Comparison of ENCODE assay signal across 10 mouse cellular contexts in genomic region chr13:3590789-3591188, GRCm38 (mm10). TPM values are rescaled to one million over a fixed set of nuclear protein-coding genes. Genes with fewer than 3 reads are reported as not detected.
DNase-seq lines count a peak whose midpoint lies in the region; ATAC-seq and TF ChIP-seq lines count a peak whose summit lies in the region.
"Had no signal": no experiment of that assay in that cellular context is flagged by ENCODE, and none has a peak within 500 bp of the region (broad histone marks: within the 10 kb centered on the region; RNA-seq: fewer than 3 reads in every experiment).

No protein-coding gene starts in this region.

- no peaks in the 10 kb centered on the region for H3K9me3 ChIP-seq in MEL (replicated peaks; ENCODE audit: insufficient read depth, low read length)

- H3K4me3 ChIP-seq in left cerebral cortex, adult 2 months = no peak overlapping the region
- no peak overlapping the region for H3K4me3 ChIP-seq in MEL (ENCODE audit: control insufficient read depth in 1 of 2, insufficient read depth in 1 of 2, low read depth in 2 of 2, low read length in 2 of 2)
- H3K4me3 ChIP-seq: erythroblast, embryonic 14.5 days had no signal

- no peak for TF ChIP-seq RAD21 in MEL (IDR thresholded peaks at IDR 0.05; ENCODE audit: low read depth, low read length)

- peak; percentile 47 for ATAC-seq in CD4-positive, CD25-positive, alpha-beta regulatory T cell, adult 4 months
- peak; percentile 48 for ATAC-seq in inflammation-experienced regulatory T-cells, adult 6 months

- TF ChIP-seq EP300 in MEL (IDR thresholded peaks at IDR 0.05; ENCODE audit: low read depth in 1 of 2, low read length in 2 of 2) = no peak

- no peak overlapping the region for H3K27ac ChIP-seq in left cerebral cortex, adult 2 months
- no peak overlapping the region for H3K27ac ChIP-seq in MEL (ENCODE audit: control insufficient read depth, low read depth, low read length)

- no peaks in the 10 kb centered on the region for H3K27me3 ChIP-seq in MEL (ENCODE audit: control insufficient read depth in 1 of 2, insufficient read depth in 2 of 2, low read length in 2 of 2)

- no peaks in the 10 kb centered on the region for H3K79me2 ChIP-seq in MEL (ENCODE audit: control insufficient read depth, insufficient read depth, low read length, poor library complexity)

- TF ChIP-seq POLR2A in MEL (IDR thresholded peaks at IDR 0.05; ENCODE audit: control insufficient read depth in 1 of 2, insufficient read depth in 1 of 2, low read depth in 1 of 2, low read length in 2 of 2, poor library complexity in 1 of 2) = no peak

- intact Hi-C loops in left cerebral cortex, adult 2 months (cut with DNase I) = loop anchor here (5.0 kb wide), 1 partner anchor 38 kb away; no protein-coding TSS in a partner anchor

- DNase-seq in left cerebral cortex, adult 2 months (ENCODE audit: extremely low spot score in 1 of 2, low spot score in 2 of 2) = no peak
- no peak for DNase-seq in left cerebral cortex, adult 8-10 months (ENCODE audit: low spot score in 2 of 2)
- peak; percentile 29 for DNase-seq in MEL (ENCODE audit: low read depth, low spot score)
- DNase-seq in testis, postnatal 10 days (ENCODE audit: low spot score) = no peak
- no peak for DNase-seq in kidney, postnatal 4 days
- DNase-seq: adrenal gland, adult 8-10 months; gastrocnemius, postnatal 10 days had no signal

- TF ChIP-seq CTCF in left cerebral cortex, adult 2 months (IDR thresholded peaks at IDR 0.05) = peak; percentile 49
- TF ChIP-seq CTCF in MEL (IDR thresholded peaks at IDR 0.05 in 2 of 3, conservative IDR thresholded peaks at IDR 0.05 in 1 of 3; ENCODE audit: control insufficient read depth in 1 of 3, insufficient read depth in 1 of 3, low read depth in 2 of 3, low read length in 3 of 3, poor library complexity in 1 of 3, severe bottlenecking in 1 of 3) = peak in 2 of 3 experiments; percentile 20 to 28; a peak in 3 of 6 replicates

- H3K36me3 ChIP-seq in MEL (ENCODE audit: control insufficient read depth in 1 of 2, insufficient read depth in 2 of 2, low read length in 2 of 2) = peaks cover 0 to 48% of the 10 kb centered on the region in 2 experiments

- no peak overlapping the region for H3K9ac ChIP-seq in MEL (ENCODE audit: control insufficient read depth, low read depth, low read length, poor library complexity, severe bottlenecking)

- no peaks in the 10 kb centered on the region for H3K4me1 ChIP-seq in MEL (ENCODE audit: control insufficient read depth in 1 of 2, insufficient read depth in 2 of 2, low read length in 2 of 2)

TF ChIP-seq in MEL, 35 proteins besides CTCF, POLR2A, EP300 and RAD21:
- TF ChIP-seq SMC3 (IDR thresholded peaks at IDR 0.05; ENCODE audit: low read depth, low read length) (peak; percentile 39), USF1 (IDR thresholded peaks at IDR 0.05; ENCODE audit: low read depth, low read length) (no peak)

RNA-seq across cellular contexts. Expression of gene Fam208b, which starts 20.1 kb away (rescaled TPM):
- 10 to 100 TPM; 28.5 to 28.7 TPM for total RNA-seq in left cerebral cortex, adult 2 months (2021)
- total RNA-seq in left cerebral cortex, adult 8-10 months (2022) = 10 to 100 TPM; 24.8 to 28.9 (median 25.6) TPM
- polyA plus RNA-seq in CD4-positive, CD25-positive, alpha-beta regulatory T cell, adult 4 months (2017; shearing (Covaris generic)) = 10 to 100 TPM; 32.0 to 33.3 TPM
- total RNA-seq in MEL (2012; rRNA removed) = 18.8 and 23.5 TPM in 2 replicates
- polyA plus RNA-seq in MEL (2012; ENCODE audit: insufficient read depth in 1 of 2, insufficient read length in 2 of 2, low read depth in 1 of 2, low replicate concordance in 2 of 2, missing spikeins in 1 of 2) = 100 to 1,000 TPM in 1 of 2 experiments, 10 to 100 TPM in 1; 28.3 to 183 TPM
- 10 to 100 TPM; 14.9 to 29.4 (median 24.8) TPM for polyA plus RNA-seq in inflammation-experienced regulatory T-cells, adult 6 months (2017; shearing (Covaris generic))

RNA-seq across cellular contexts. Expression of gene Asb13, which starts 43.0 kb away (rescaled TPM):
- total RNA-seq in left cerebral cortex, adult 2 months (2021) = 10 to 100 TPM; 44.3 to 54.3 TPM
- 10 to 100 TPM; 41.9 to 50.4 (median 47.5) TPM for total RNA-seq in left cerebral cortex, adult 8-10 months (2022)
- 10 to 100 TPM; 24.9 to 35.4 TPM for polyA plus RNA-seq in CD4-positive, CD25-positive, alpha-beta regulatory T cell, adult 4 months (2017; shearing (Covaris generic))
- total RNA-seq in MEL (2012; rRNA removed) = 1.7 and 2.6 TPM in 2 replicates
- polyA plus RNA-seq in MEL (2012; ENCODE audit: insufficient read depth in 1 of 2, insufficient read length in 2 of 2, low read depth in 1 of 2, low replicate concordance in 2 of 2, missing spikeins in 1 of 2) = 1 to 10 TPM in 1 of 2 experiments, not detected in 1; 6.0 TPM
- polyA plus RNA-seq in inflammation-experienced regulatory T-cells, adult 6 months (2017; shearing (Covaris generic)) = 10 to 100 TPM; 24.3 to 37.2 (median 25.1) TPM

RNA-seq across cellular contexts. Expression of gene Gdi2, which starts 52.9 kb away (rescaled TPM):
- 100 to 1,000 TPM; 269 to 312 TPM for total RNA-seq in left cerebral cortex, adult 2 months (2021)
- 100 to 1,000 TPM; 316 to 326 (median 319) TPM for total RNA-seq in left cerebral cortex, adult 8-10 months (2022)
- polyA plus RNA-seq in CD4-positive, CD25-positive, alpha-beta regulatory T cell, adult 4 months (2017; shearing (Covaris generic)) = 100 to 1,000 TPM; 666 to 730 TPM
- total RNA-seq in MEL (2012; rRNA removed) = 244 and 293 TPM in 2 replicates
- polyA plus RNA-seq in MEL (2012; ENCODE audit: insufficient read depth in 1 of 2, insufficient read length in 2 of 2, low read depth in 1 of 2, low replicate concordance in 2 of 2, missing spikeins in 1 of 2) = 100 to 1,000 TPM; 305 to 470 TPM
- polyA plus RNA-seq in inflammation-experienced regulatory T-cells, adult 6 months (2017; shearing (Covaris generic)) = 1,000 to 10,000 TPM in 1 of 3 experiments, 100 to 1,000 TPM in 2; 827 to 1,261 (median 893) TPM

Comparison
In these comparisons a context has a peak if more than half of its experiments do, and no peak if none do; other contexts are left out.
1. RNA of gene Asb13, which starts 43.0 kb away (total RNA-seq): 44.3 to 54.3 TPM in left cerebral cortex, adult 2 months and 41.9 to 50.4 TPM in left cerebral cortex, adult 8-10 months; 1.7 to 2.6 TPM in MEL; every median in the first group is over 10 times any median in the second.